Mouse (Mus musculus): ENCODE results near the gene Mfap1b. TPM values are rescaled to one million over a fixed set of nuclear protein-coding genes. Genes with fewer than 3 reads are reported as not detected.

Gene Mfap1b
- polyA plus RNA-seq, 1 experiment = 0.29 TPM

- H3K36me3 ChIP-seq (ENCODE audit: control insufficient read depth) = peaks cover 35% of the 10 kb centered on the region
- no peaks in the 10 kb centered on the region for H3K27me3 ChIP-seq (ENCODE audit: control insufficient read depth)
- peak overlapping the region; percentile 99 for H3K4me3 ChIP-seq (replicated peaks)
- TF ChIP-seq GATA1 (IDR thresholded peaks at IDR 0.05; ENCODE audit: low read length) (no peak), TAL1 (IDR thresholded peaks at IDR 0.05; ENCODE audit: low read length) (no peak)
- H3K9me3 ChIP-seq (ENCODE audit: control insufficient read depth, low read length) = no peaks in the 10 kb centered on the region
- peaks cover 36% of the 10 kb centered on the region for H3K4me1 ChIP-seq (ENCODE audit: control insufficient read depth)
These were observed 58.8 kb downstream of the Mfap1b start for GRCm38 (mm10) chr2:121415103-121415502.

GRCm38 (mm10) chr2:121414139-121414685 is 59.7 kb downstream of the Mfap1b start:
- Histone ChIP-seq H3K4me3 (replicated peaks) (peak overlapping the region; percentile 99), H3K36me3 (ENCODE audit: control insufficient read depth) (peaks cover 30% of the 10 kb centered on the region), H3K9me3 (ENCODE audit: control insufficient read depth, low read length) (no peaks in the 10 kb centered on the region), H3K27me3 (ENCODE audit: control insufficient read depth) (no peaks in the 10 kb centered on the region), H3K4me1 (ENCODE audit: control insufficient read depth) (peaks cover 36% of the 10 kb centered on the region)
- TF ChIP-seq TAL1 (IDR thresholded peaks at IDR 0.05; ENCODE audit: low read length) (no peak), GATA1 (IDR thresholded peaks at IDR 0.05; ENCODE audit: low read length) (no peak)

GRCm38 (mm10) chr2:121413387-121414042 is 60.4 kb downstream of the Mfap1b start, which contains the start of the genes Pdia3 and Catsper2:
TSS of gene Pdia3 (plus strand) at chr2:121413775.
TSS of gene Catsper2 (minus strand) at chr2:121413792.
- Histone ChIP-seq H3K27me3 (ENCODE audit: control insufficient read depth) (no peaks in the 10 kb centered on the region), H3K36me3 (ENCODE audit: control insufficient read depth) (peaks cover 23% of the 10 kb centered on the region), H3K4me1 (ENCODE audit: control insufficient read depth) (peaks cover 36% of the 10 kb centered on the region), H3K9me3 (ENCODE audit: control insufficient read depth, low read length) (no peaks in the 10 kb centered on the region), H3K4me3 (replicated peaks) (peak within 1 kb of the TSS; percentile 99)
- TF ChIP-seq TAL1 (IDR thresholded peaks at IDR 0.05; ENCODE audit: low read length) (peak; percentile 39; the same call in 2 of the 3 replicates), GATA1 (IDR thresholded peaks at IDR 0.05; ENCODE audit: low read length) (no peak)

GRCm38 (mm10) chr2:121412843-121413386 is 61.0 kb downstream of the Mfap1b start:
- TF ChIP-seq TAL1 (IDR thresholded peaks at IDR 0.05; ENCODE audit: low read length) = no peak
- TF ChIP-seq GATA1 (IDR thresholded peaks at IDR 0.05; ENCODE audit: low read length) = no peak
- H3K9me3 ChIP-seq (ENCODE audit: control insufficient read depth, low read length) = no peaks in the 10 kb centered on the region
- H3K4me3 ChIP-seq (replicated peaks) = peak overlapping the region; percentile 99
- no peaks in the 10 kb centered on the region for H3K27me3 ChIP-seq (ENCODE audit: control insufficient read depth)
- peaks cover 17% of the 10 kb centered on the region for H3K36me3 ChIP-seq (ENCODE audit: control insufficient read depth)
- peaks cover 36% of the 10 kb centered on the region for H3K4me1 ChIP-seq (ENCODE audit: control insufficient read depth)

Other genes with a start within 250 kb of the Mfap1b start
- gene Trp53bp1, start 202.7 kb downstream of the Mfap1b start, polyA plus RNA-seq (2012) = 2.9 and 3.1 TPM in 2 replicates
- 0.02 and 0.03 TPM in 2 replicates for gene Map1a, start 184.5 kb downstream of the Mfap1b start, polyA plus RNA-seq (2012)
- 0.27 and 0.67 TPM in 2 replicates for gene Ppip5k1, start 118.7 kb downstream of the Mfap1b start, polyA plus RNA-seq (2012)
- gene Ckmt1, start 116.4 kb downstream of the Mfap1b start, polyA plus RNA-seq (2012) = not detected in 2 replicates
- not detected in 2 replicates for gene Strc, start 86.9 kb downstream of the Mfap1b start, polyA plus RNA-seq (2012)
- gene Pdia3, start 60.3 kb downstream of the Mfap1b start, polyA plus RNA-seq (2012) = 16.4 and 16.8 TPM in 2 replicates
- not detected in 2 replicates for gene Catsper2, start 60.3 kb downstream of the Mfap1b start, polyA plus RNA-seq (2012)
- not detected in 2 replicates for gene Ell3, start 29.8 kb downstream of the Mfap1b start, polyA plus RNA-seq (2012)
- 65.1 and 75.3 TPM in 2 replicates for gene Serf2, start 24.9 kb downstream of the Mfap1b start, polyA plus RNA-seq (2012)
- 0.17 and 0.52 TPM in 2 replicates for gene Hypk, start 20.8 kb downstream of the Mfap1b start, polyA plus RNA-seq (2012)
- 0.04 TPM in 1 of 2 replicates, not detected in the other for gene Serinc4, start 17.3 kb downstream of the Mfap1b start, polyA plus RNA-seq (2012)
- gene Mfap1a, start 32.6 kb upstream of the Mfap1b start, polyA plus RNA-seq (2012) = 0.45 and 0.75 TPM in 2 replicates
- 0.08 and 0.11 TPM in 2 replicates for gene Wdr76, start 32.7 kb upstream of the Mfap1b start, polyA plus RNA-seq (2012)

Measured in erythroblast, embryonic 14.5 days (primary cell).